Mouse (Mus musculus) erythroblast, embryonic 14.5 days (primary cell): ENCODE measurements around the gene Sned1. TPM values are rescaled to one million over a fixed set of nuclear protein-coding genes. Genes with fewer than 3 reads are reported as not detected.

Experiments used
- H3K27me3 ChIP-seq: 2 replicates; pipeline ENCODE4 v1.6.1; 2012; ENCODE audit warnings: inconsistent platforms; ENCODE audit not compliant: control insufficient read depth
- H3K36me3 ChIP-seq: 2 replicates; pipeline ENCODE4 v1.6.1; 2012; ENCODE audit warnings: mild to moderate bottlenecking, inconsistent platforms; ENCODE audit not compliant: control insufficient read depth
- H3K4me1 ChIP-seq: 2 replicates; pipeline ENCODE4 v1.6.1; 2012; ENCODE audit warnings: inconsistent platforms; ENCODE audit not compliant: control insufficient read depth
- H3K4me3 ChIP-seq: replicated peaks from 2 replicates; pipeline ENCODE3; 2012; ENCODE audit warnings: moderate library complexity, mild to moderate bottlenecking, inconsistent platforms
- H3K9me3 ChIP-seq: 2 replicates; pipeline ENCODE4 v1.6.1; 2012; ENCODE audit warnings: low read length, inconsistent platforms, mixed read lengths; ENCODE audit not compliant: control insufficient read depth
- GATA1 ChIP-seq: IDR thresholded peaks from 2 replicates; pipeline ENCODE4 v1.6.1; 2012; ENCODE audit warnings: low read length, inconsistent platforms, mixed read lengths
- TAL1 ChIP-seq: IDR thresholded peaks from 3 replicates; pipeline ENCODE4 v1.6.1; 2012; ENCODE audit warnings: low read length, inconsistent platforms, mixed read lengths
- polyA plus RNA-seq: library from polyadenylated mRNA; stranded (reverse); fragments of >175 nt; gene quantifications from 2 replicates; pipeline ENCODE4 v1.2.3, GENCODE M21; 2012

Gene Sned1
- polyA plus RNA-seq, 1 experiment = not detected

GRCm38 (mm10) chr1:93211549-93212220 lies 24.0 kb upstream of the Sned1 start:
- TF ChIP-seq GATA1 = no peak
- TF ChIP-seq TAL1 = no peak

GRCm38 (mm10) chr1:93212441-93212840 lies 23.2 kb upstream of the Sned1 start:
- H3K4me1 ChIP-seq = no peaks in the 10 kb centered on the region
- no peaks in the 10 kb centered on the region for H3K36me3 ChIP-seq
- no peaks in the 10 kb centered on the region for H3K9me3 ChIP-seq
- H3K27me3 ChIP-seq = no peaks in the 10 kb centered on the region
- TF ChIP-seq GATA1 (no peak), TAL1 (no peak)
- no peak overlapping the region for H3K4me3 ChIP-seq

More at GRCm38 (mm10) chr1:93211549-93212220, 24.0 kb upstream of the Sned1 start:
- H3K36me3 ChIP-seq = no peaks in the 10 kb centered on the region
- H3K4me3 ChIP-seq = no peak overlapping the region
- no peaks in the 10 kb centered on the region for H3K27me3 ChIP-seq
- H3K9me3 ChIP-seq = no peaks in the 10 kb centered on the region
- H3K4me1 ChIP-seq = no peaks in the 10 kb centered on the region

- no peaks in the 10 kb centered on the region for H3K27me3 ChIP-seq
Measured at GRCm38 (mm10) chr1:93214612-93215011, 21.0 kb upstream of the Sned1 start.

GRCm38 (mm10) chr1:93216839-93217497 lies 18.7 kb upstream of the Sned1 start:
- Histone ChIP-seq H3K27me3 (no peaks in the 10 kb centered on the region), H3K4me3 (no peak overlapping the region), H3K4me1 (no peaks in the 10 kb centered on the region), H3K9me3 (no peaks in the 10 kb centered on the region), H3K36me3 (no peaks in the 10 kb centered on the region)
- TF ChIP-seq TAL1 (no peak), GATA1 (no peak)

More at GRCm38 (mm10) chr1:93214612-93215011, 21.0 kb upstream of the Sned1 start:
- Histone ChIP-seq H3K4me1 (no peaks in the 10 kb centered on the region), H3K4me3 (no peak overlapping the region), H3K9me3 (no peaks in the 10 kb centered on the region), H3K36me3 (no peaks in the 10 kb centered on the region)
- TF ChIP-seq GATA1 = no peak
- no peak for TF ChIP-seq TAL1

GRCm38 (mm10) chr1:93217530-93217929 lies 18.1 kb upstream of the Sned1 start:
- H3K4me1 ChIP-seq = no peaks in the 10 kb centered on the region
- H3K36me3 ChIP-seq = no peaks in the 10 kb centered on the region
- H3K27me3 ChIP-seq = no peaks in the 10 kb centered on the region
- no peaks in the 10 kb centered on the region for H3K9me3 ChIP-seq
- no peak overlapping the region for H3K4me3 ChIP-seq
- no peak for TF ChIP-seq TAL1

GRCm38 (mm10) chr1:93220776-93221175 lies 14.9 kb upstream of the Sned1 start:
- TF ChIP-seq GATA1 (no peak), TAL1 (no peak)
- no peak overlapping the region for H3K4me3 ChIP-seq
- H3K9me3 ChIP-seq = no peaks in the 10 kb centered on the region
- no peaks in the 10 kb centered on the region for H3K4me1 ChIP-seq
- H3K36me3 ChIP-seq = no peaks in the 10 kb centered on the region
- H3K27me3 ChIP-seq = 0 out of 2 replicates have a peak, but pooled peaks cover 3% of the 10 kb centered on the region

GRCm38 (mm10) chr1:93223972-93224371 lies 11.7 kb upstream of the Sned1 start:
- no peaks in the 10 kb centered on the region for H3K36me3 ChIP-seq
- H3K4me3 ChIP-seq = no peak overlapping the region
- H3K27me3 ChIP-seq = 0 out of 2 replicates have a peak, but pooled peaks cover 3% of the 10 kb centered on the region
- no peak for TF ChIP-seq TAL1
- no peak for TF ChIP-seq GATA1
- no peaks in the 10 kb centered on the region for H3K4me1 ChIP-seq
- H3K9me3 ChIP-seq = no peaks in the 10 kb centered on the region

- no peak for TF ChIP-seq TAL1
- no peak for TF ChIP-seq GATA1
- no peak overlapping the region for H3K4me3 ChIP-seq
- 0 out of 2 replicates have a peak, but pooled peaks cover 3% of the 10 kb centered on the region for H3K27me3 ChIP-seq
- H3K36me3 ChIP-seq = no peaks in the 10 kb centered on the region
- no peaks in the 10 kb centered on the region for H3K4me1 ChIP-seq
- no peaks in the 10 kb centered on the region for H3K9me3 ChIP-seq
Measured at GRCm38 (mm10) chr1:93225226-93225625, 10.4 kb upstream of the Sned1 start.

GRCm38 (mm10) chr1:93225731-93226520 lies 9.7 kb upstream of the Sned1 start:
- TF ChIP-seq GATA1 (no peak), TAL1 (no peak)
- Histone ChIP-seq H3K9me3 (no peaks in the 10 kb centered on the region), H3K36me3 (no peaks in the 10 kb centered on the region), H3K4me1 (no peaks in the 10 kb centered on the region), H3K27me3 (0 out of 2 replicates have a peak, but pooled peaks cover 3% of the 10 kb centered on the region), H3K4me3 (no peak overlapping the region)
